Mouse (Mus musculus): ENCODE measurements around the gene Ranbp10.

DNA sequence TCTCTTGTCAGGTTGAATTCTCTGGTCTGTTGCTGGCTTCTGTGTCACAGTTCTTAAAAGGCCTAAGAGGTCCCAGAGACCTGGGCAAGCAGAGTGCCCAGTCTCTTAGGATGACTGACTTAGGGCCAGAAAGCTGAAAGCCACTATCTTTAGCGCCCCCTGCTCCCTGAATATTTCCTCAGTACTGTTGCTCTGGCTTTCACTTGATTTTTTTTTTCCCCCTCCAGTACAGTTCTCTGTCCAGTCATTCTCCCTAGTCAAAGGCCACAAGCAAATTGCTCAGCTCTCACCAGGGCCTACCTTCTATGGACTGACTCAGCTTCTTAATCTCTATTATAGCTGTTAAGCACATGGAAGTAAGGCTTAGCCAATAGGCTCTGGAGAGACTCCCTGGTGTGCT, 34.8 kb upstream of the Ranbp10 start:
- TF ChIP-seq POLR2A (IDR thresholded peaks at IDR 0.05; ENCODE audit: borderline replicate concordance, extremely low read depth, low read depth, low read length) (no peak), CTCF (IDR thresholded peaks at IDR 0.05; ENCODE audit: insufficient read depth, low read length) (no peak)

Measured in lung, adult 2 months (tissue).